Mouse (Mus musculus) neural tube, embryonic 11.5 days (tissue): ENCODE data around the gene 1700057G04Rik. TPM values are rescaled to one million over a fixed set of nuclear protein-coding genes. Genes with fewer than 3 reads are reported as not detected.

ENCODE experiments used
- ATAC-seq: fragments of 200-750 bp; cut with Nextera tagmentation; 2 replicates; pipeline ENCODE4 v1.8.0; 2017; ENCODE audit warnings: moderate number of reproducible peaks, mild to moderate bottlenecking, moderate TSS enrichment, moderate library complexity; ENCODE audit not compliant: insufficient read depth, low FRiP score, low TSS enrichment
- DNase-seq: peaks from one replicate; pipeline ENCODE4 v3.0.0-alpha.2; 2015; ENCODE audit warnings: low spot score
- H3K27ac ChIP-seq: fragments of 300-500 bp; sonication (generic); 2 replicates; pipeline ENCODE4 v1.5.1; 2014; ENCODE audit warnings: low read depth, mild to moderate bottlenecking, low read length
- H3K27me3 ChIP-seq: fragments of 300-500 bp; sonication (generic); 2 replicates; pipeline ENCODE4 v1.6.1; 2014; ENCODE audit warnings: mild to moderate bottlenecking, low read length, mixed read lengths; ENCODE audit not compliant: control insufficient read depth, insufficient read depth
- H3K36me3 ChIP-seq: fragments of 300-500 bp; sonication (generic); 2 replicates; pipeline ENCODE4 v1.6.1; 2014; ENCODE audit warnings: mild to moderate bottlenecking, low read length, moderate library complexity, mixed read lengths; ENCODE audit not compliant: control insufficient read depth, insufficient read depth
- H3K4me1 ChIP-seq: fragments of 300-500 bp; sonication (generic); 2 replicates; pipeline ENCODE4 v1.6.1; 2014; ENCODE audit warnings: low read length, mixed read lengths; ENCODE audit not compliant: control insufficient read depth, insufficient read depth
- H3K4me2 ChIP-seq: fragments of 300-500 bp; sonication (generic); 2 replicates; pipeline ENCODE4 v1.6.1; 2014; ENCODE audit warnings: low read depth, mild to moderate bottlenecking, moderate library complexity
- H3K4me3 ChIP-seq: fragments of 300-500 bp; sonication (generic); 2 replicates; pipeline ENCODE4 v1.5.1; 2014; ENCODE audit warnings: low read depth, low read length
- H3K9ac ChIP-seq: fragments of 300-500 bp; sonication (generic); 2 replicates; pipeline ENCODE4 v1.6.1; 2014; ENCODE audit warnings: mild to moderate bottlenecking, low read length
- H3K9me3 ChIP-seq: fragments of 300-500 bp; sonication (generic); 2 replicates; pipeline ENCODE4 v1.6.1; 2016; ENCODE audit warnings: low read length; ENCODE audit not compliant: control insufficient read depth
- WGBS: fragments of 180-500 bp; shearing (Covaris S2); extraction: QIAGEN DNeasy Blood & Tissue Kit; methylation state at CpG from one replicate; pipeline ENCODE4 v1.1.7; 2014; 5-methylcytosine and 5-hydroxymethylcytosine counted together
- microRNA-seq: library from miRNA; unstranded; fragments of <30 nt; microRNA quantifications from one replicate; pipeline ENCODE4, GENCODE M21; 2016
- polyA plus RNA-seq: library from polyadenylated mRNA; unstranded; fragments of >200 nt; fragmentation: Nextera tagmentation; extraction: Ambion mirVana; gene quantifications from 2 replicates; pipeline ENCODE4 v1.2.1, GENCODE M21; 2014

The 1700057G04Rik gene
- polyA plus RNA-seq, 1 experiment from 2014 or later = not detected

DNA sequence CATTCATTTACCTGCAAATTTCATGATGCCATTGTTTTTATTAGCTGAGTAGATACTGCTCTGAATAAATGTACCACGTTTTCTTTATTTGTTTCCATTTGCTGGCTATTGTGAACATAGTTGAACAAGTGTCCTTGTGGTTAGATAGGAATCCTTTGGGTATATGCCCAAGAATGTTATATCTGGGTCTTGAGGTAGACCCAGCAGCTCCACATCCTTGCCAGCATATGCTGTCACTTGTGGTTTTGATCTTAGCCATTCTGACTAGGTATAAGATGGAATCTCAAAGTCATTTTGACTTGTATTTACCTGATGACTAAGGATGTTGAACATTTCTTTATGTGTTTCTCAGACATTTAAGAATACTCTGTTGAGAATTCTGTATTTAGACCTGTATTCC is 77.7 kb downstream of the 1700057G04Rik start:
- Histone ChIP-seq H3K4me1 (no peaks in the 10 kb centered on the region), H3K9me3 (no peaks in the 10 kb centered on the region), H3K4me3 (no peak overlapping the region), H3K9ac (no peak overlapping the region), H3K27me3 (no peaks in the 10 kb centered on the region), H3K27ac (no peak overlapping the region), H3K36me3 (no peaks in the 10 kb centered on the region), H3K4me2 (no peak overlapping the region)
- WGBS = 73% methylated on average over 1 of the region's 1 CpGs
- ATAC-seq (no peak), DNase-seq (no peak)

DNA sequence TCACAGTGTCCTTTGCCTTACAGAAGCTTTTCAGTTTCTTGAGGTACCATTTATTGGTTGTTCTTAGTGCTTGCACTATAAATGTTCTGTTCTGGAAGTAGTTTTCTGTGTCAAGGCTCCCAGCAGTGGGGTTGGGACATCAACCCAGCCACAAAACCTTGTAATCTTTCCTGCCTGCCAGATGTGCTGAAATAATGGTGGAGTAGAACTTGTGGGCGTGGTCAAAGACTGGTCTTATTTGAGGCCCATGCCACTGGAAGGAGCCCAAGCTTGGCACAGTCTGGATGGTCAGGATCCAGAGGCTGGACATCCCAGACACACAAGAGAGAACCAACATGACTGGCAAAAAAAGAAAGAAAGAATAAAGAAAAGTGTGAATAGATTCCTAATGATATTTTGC is 78.2 kb downstream of the 1700057G04Rik start:
- no peaks in the 10 kb centered on the region for H3K36me3 ChIP-seq
- WGBS = 93% methylated on average over 1 of the region's 1 CpGs
- DNase-seq (no peak), ATAC-seq (no peak)
- no peak overlapping the region for H3K27ac ChIP-seq
- H3K4me2 ChIP-seq = no peak overlapping the region
- H3K27me3 ChIP-seq = no peaks in the 10 kb centered on the region
- H3K9ac ChIP-seq = no peak overlapping the region
- no peaks in the 10 kb centered on the region for H3K9me3 ChIP-seq
- no peak overlapping the region for H3K4me3 ChIP-seq
- H3K4me1 ChIP-seq = no peaks in the 10 kb centered on the region

DNA sequence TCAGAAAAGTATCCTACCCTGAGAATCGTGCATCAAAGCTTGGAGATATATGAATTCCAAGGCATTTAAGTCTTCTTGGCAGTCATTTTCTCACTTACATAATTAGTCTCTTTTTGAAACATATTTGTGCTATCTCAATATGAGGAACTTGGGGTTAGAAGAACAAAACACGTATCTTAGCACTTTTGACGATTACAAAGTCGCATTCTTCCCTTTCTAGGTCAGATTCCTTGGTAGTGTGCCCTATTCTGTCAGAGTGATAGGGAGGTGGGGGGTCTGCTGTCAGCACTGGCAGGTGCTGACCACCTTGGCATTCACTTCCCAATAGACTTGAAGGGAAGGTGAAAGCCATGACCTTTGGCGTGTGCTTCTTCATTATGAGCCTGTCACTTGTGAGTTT is 93.5 kb downstream of the 1700057G04Rik start:
- H3K9me3 ChIP-seq = no peaks in the 10 kb centered on the region
- DNase-seq (no peak), ATAC-seq (no peak)
- H3K4me2 ChIP-seq = no peak overlapping the region
- H3K4me3 ChIP-seq = no peak overlapping the region
- no peaks in the 10 kb centered on the region for H3K36me3 ChIP-seq
- WGBS = 90% methylated on average over 5 of the region's 5 CpGs
- no peak overlapping the region for H3K27ac ChIP-seq
- no peaks in the 10 kb centered on the region for H3K27me3 ChIP-seq
- no peaks in the 10 kb centered on the region for H3K4me1 ChIP-seq
- no peak overlapping the region for H3K9ac ChIP-seq

Small RNA genes within 50 kb of the gene (microRNA-seq; reads per million reads assigned to microRNA genes)
- not detected for gene Mir6386

Other genes starting within 250 kb of the 1700057G04Rik start
- gene Plscr5, start 116.4 kb upstream of the 1700057G04Rik start, polyA plus RNA-seq = not detected in 2 replicates
- gene Plscr1, start 59.6 kb upstream of the 1700057G04Rik start, polyA plus RNA-seq = 27.9 and 34.8 TPM in 2 replicates
- gene Plscr2, start 33.8 kb upstream of the 1700057G04Rik start, polyA plus RNA-seq = 0.20 TPM in 1 of 2 replicates, not detected in the other
- gene Plscr4, start 148.0 kb downstream of the 1700057G04Rik start, polyA plus RNA-seq = 1.8 and 2.6 TPM in 2 replicates
- 35.6 and 44.9 TPM in 2 replicates for gene Plod2, start 232.8 kb downstream of the 1700057G04Rik start, polyA plus RNA-seq